Mouse (Mus musculus): Measurements from ENCODE around the gene Trim71.

DNA sequence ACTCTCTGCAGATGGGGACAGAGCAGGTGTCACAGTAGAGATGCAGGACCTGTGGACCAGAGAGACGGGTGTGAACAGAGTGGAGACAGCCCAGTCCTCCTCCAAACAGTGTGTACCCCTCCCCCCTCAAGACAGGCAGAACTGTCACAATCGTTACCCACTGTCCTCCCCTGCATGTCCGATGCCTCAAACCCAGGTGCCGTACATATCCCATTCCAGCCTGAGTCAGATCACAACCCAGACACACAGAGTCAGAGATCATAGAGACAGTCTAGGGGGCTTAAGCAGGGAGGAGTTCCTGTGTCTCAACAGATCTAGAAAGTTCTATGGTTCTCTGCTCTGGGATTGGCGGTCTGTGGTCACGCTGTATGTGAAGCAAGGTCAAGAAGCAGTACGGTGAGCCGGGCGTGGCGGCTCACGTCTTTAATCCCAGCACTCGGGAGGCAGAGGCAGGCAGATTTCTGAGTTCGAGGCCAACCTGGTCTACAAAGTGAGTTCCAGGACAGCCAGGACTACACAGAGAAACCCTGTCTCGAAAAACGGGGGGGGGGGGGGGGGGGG lies 39.0 kb downstream of the Trim71 start:
- no peak for TF ChIP-seq MYB (IDR thresholded peaks at IDR 0.05; ENCODE audit: low read depth, low read length)
- no peak for TF ChIP-seq CHD2 (IDR thresholded peaks at IDR 0.05; ENCODE audit: low read length)
- TF ChIP-seq HCFC1 (IDR thresholded peaks at IDR 0.05; ENCODE audit: low read depth, low read length) = no peak
- TF ChIP-seq RAD21 (IDR thresholded peaks at IDR 0.05; ENCODE audit: low read depth, low read length) = no peak
- no peak for TF ChIP-seq CTCF (IDR thresholded peaks at IDR 0.05 in 2 of 3, conservative IDR thresholded peaks at IDR 0.05 in 1 of 3; ENCODE audit: control insufficient read depth in 1 of 3, insufficient read depth in 1 of 3, low read depth in 2 of 3, low read length in 3 of 3, poor library complexity in 1 of 3, severe bottlenecking in 1 of 3)
- no peak for TF ChIP-seq EP300 (IDR thresholded peaks at IDR 0.05; ENCODE audit: low read depth in 1 of 2, low read length in 2 of 2)
- TF ChIP-seq ZC3H11A (IDR thresholded peaks at IDR 0.05; ENCODE audit: low read depth, low read length) = no peak
- no peak for TF ChIP-seq TCF12 (IDR thresholded peaks at IDR 0.05; ENCODE audit: low read depth, low read length)
- TF ChIP-seq NRF1 (IDR thresholded peaks at IDR 0.05; ENCODE audit: insufficient read depth, low read depth, low read length, poor library complexity, severe bottlenecking) = no peak
- no peak for TF ChIP-seq POLR2A (IDR thresholded peaks at IDR 0.05; ENCODE audit: control insufficient read depth in 1 of 2, insufficient read depth in 1 of 2, low read depth in 1 of 2, low read length in 2 of 2, poor library complexity in 1 of 2)
- no peak for TF ChIP-seq ZMIZ1 (IDR thresholded peaks at IDR 0.05; ENCODE audit: low read depth, low read length)
- TF ChIP-seq GATA1 (IDR thresholded peaks at IDR 0.05; ENCODE audit: low read depth, low read length) = no peak
- TF ChIP-seq POLR2AphosphoS5 (IDR thresholded peaks at IDR 0.05; ENCODE audit: borderline replicate concordance, low read depth, low read length) = no peak

Measured in MEL (cell line).